Mouse (Mus musculus) E14TG2a.4 (cell line): ENCODE measurements around the gene Fbxo33.

ENCODE experiments used
- CTCF ChIP-seq: conservative IDR thresholded peaks from 2 replicates; pipeline ENCODE4 v1.5.1; 2014; ENCODE audit warnings: low read length
- NANOG ChIP-seq: IDR thresholded peaks from 2 replicates; pipeline ENCODE4 v1.6.1; 2014; ENCODE audit warnings: borderline replicate concordance, low read length, mixed read lengths
- POU5F1 ChIP-seq: IDR thresholded peaks from 2 replicates; pipeline ENCODE4 v1.6.1; 2014; ENCODE audit warnings: low read length, borderline replicate concordance

DNA sequence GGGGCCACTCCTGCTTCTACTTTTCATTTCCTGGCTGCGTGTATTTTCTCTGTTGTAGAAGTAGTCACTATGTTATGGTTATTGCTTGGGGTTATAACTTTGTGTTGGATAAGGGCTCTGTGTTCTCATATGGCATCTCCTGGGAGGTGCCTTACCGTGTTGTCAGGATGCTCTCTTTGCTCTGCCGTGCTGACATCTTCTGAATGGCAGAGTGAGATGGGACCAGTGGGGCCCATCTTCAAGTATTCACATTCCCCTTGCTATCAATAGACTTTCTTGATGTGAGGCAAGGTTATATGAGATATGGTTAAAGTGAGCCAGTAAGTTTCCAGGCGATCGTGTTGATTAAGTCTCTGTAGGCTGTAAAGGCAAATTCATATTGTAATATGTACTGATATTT is 39.5 kb upstream of the Fbxo33 start:
- no peak for TF ChIP-seq CTCF
- no peak for TF ChIP-seq NANOG
- TF ChIP-seq POU5F1: no peak
